ENCODE assay signal across 9 mouse cellular contexts in genomic region chr11:78792055-78792454, GRCm38 (mm10). TPM values are rescaled to one million over a fixed set of nuclear protein-coding genes. Genes with fewer than 3 reads are reported as not detected.
DNase-seq lines count a peak whose midpoint lies in the region; ATAC-seq lines count a peak whose summit lies in the region.
"Had no signal": no experiment of that assay in that cellular context is flagged by ENCODE, and none has a peak within 500 bp of the region (broad histone marks: within the 10 kb centered on the region; RNA-seq: fewer than 3 reads in every experiment).

No protein-coding gene starts in this region.

- no peak overlapping the region for H3K4me3 ChIP-seq in heart, embryonic 14.5 days (ENCODE audit: control insufficient read depth in 1 of 2, insufficient read depth in 1 of 2, low read depth in 1 of 2, low read length in 2 of 2)
- peak overlapping the region; percentile 87 for H3K4me3 ChIP-seq in megakaryocyte, embryonic 14.5 days (replicated peaks)
- H3K4me3 ChIP-seq in forebrain, embryonic 14.5 days (ENCODE audit: low read depth, low read length), result no peak overlapping the region
- no peak overlapping the region for H3K4me3 ChIP-seq in midbrain, embryonic 16.5 days (ENCODE audit: low read depth, low read length)

- no peak for DNase-seq in heart, adult 18-20 months
- peak; percentile 79 for DNase-seq in forebrain, embryonic 14.5 days (ENCODE audit: low spot score)
- DNase-seq in cerebellum, postnatal 4 days (ENCODE audit: low spot score in 2 of 2), result no peak

- ATAC-seq in heart, embryonic 14.5 days (ENCODE audit: insufficient number of reproducible peaks, insufficient read depth, low FRiP score, low read depth), result no peak
- no peak for ATAC-seq in megakaryocyte, adult 5-6 weeks (ENCODE audit: poor library complexity, severe bottlenecking)
- ATAC-seq in forebrain, embryonic 14.5 days, result peak; percentile 81
- ATAC-seq in midbrain, embryonic 16.5 days, result no peak
- no peak for ATAC-seq in megakaryocyte progenitor cell, adult 5-6 weeks (replicated peaks; ENCODE audit: poor library complexity)

- H3K36me3 ChIP-seq in heart, embryonic 14.5 days (ENCODE audit: control insufficient read depth, insufficient read depth, low read length), result no peaks in the 10 kb centered on the region
- H3K36me3 ChIP-seq in megakaryocyte, embryonic 14.5 days (replicated peaks; ENCODE audit: low read length), result no peaks in the 10 kb centered on the region
- H3K36me3 ChIP-seq in forebrain, embryonic 14.5 days (ENCODE audit: control insufficient read depth, insufficient read depth, low read length), result no peaks in the 10 kb centered on the region
- H3K36me3 ChIP-seq in midbrain, embryonic 16.5 days (ENCODE audit: control insufficient read depth, insufficient read depth, low read length), result no peaks in the 10 kb centered on the region

- peaks cover 9 to 18% of the 10 kb centered on the region in 2 experiments for H3K4me1 ChIP-seq in heart, embryonic 14.5 days (ENCODE audit: control insufficient read depth in 2 of 2, insufficient read depth in 2 of 2, low read length in 2 of 2)
- H3K4me1 ChIP-seq in megakaryocyte, embryonic 14.5 days, result peaks cover 51% of the 10 kb centered on the region
- peaks cover 36% of the 10 kb centered on the region for H3K4me1 ChIP-seq in forebrain, embryonic 14.5 days (ENCODE audit: control insufficient read depth, insufficient read depth, low read length)
- peaks cover 18% of the 10 kb centered on the region for H3K4me1 ChIP-seq in midbrain, embryonic 16.5 days (ENCODE audit: control insufficient read depth, insufficient read depth, low read length)

- 0 out of 2 replicates have a peak overlapping the region, but pooled peaks have one; percentile 31 for H3K9ac ChIP-seq in heart, embryonic 14.5 days (ENCODE audit: low read length)
- peak overlapping the region; percentile 22; the same call in 1 of the 2 replicates for H3K9ac ChIP-seq in forebrain, embryonic 14.5 days (ENCODE audit: low read length)
- H3K9ac ChIP-seq in midbrain, embryonic 16.5 days (ENCODE audit: low read depth, low read length), result no peak overlapping the region
- H3K9ac ChIP-seq: liver, embryonic 14.5 days had no signal

- H3K4me2 ChIP-seq in heart, embryonic 14.5 days (ENCODE audit: low read length), result peak overlapping the region; percentile 48
- peak overlapping the region; percentile 33 for H3K4me2 ChIP-seq in forebrain, embryonic 14.5 days (ENCODE audit: low read length)
- H3K4me2 ChIP-seq in midbrain, embryonic 16.5 days (ENCODE audit: low read length), result peak overlapping the region; percentile 24

- no peaks in the 10 kb centered on the region for H3K27me3 ChIP-seq in heart, embryonic 14.5 days (ENCODE audit: control insufficient read depth, insufficient read depth, low read length)
- H3K27me3 ChIP-seq in megakaryocyte, embryonic 14.5 days (replicated peaks), result no peaks in the 10 kb centered on the region
- H3K27me3 ChIP-seq in forebrain, embryonic 14.5 days (replicated peaks; ENCODE audit: control insufficient read depth, insufficient read depth, low read length), result no peaks in the 10 kb centered on the region
- H3K27me3 ChIP-seq in midbrain, embryonic 16.5 days (ENCODE audit: control insufficient read depth, insufficient read depth, low read depth, low read length), result no peaks in the 10 kb centered on the region

- no peaks in the 10 kb centered on the region for H3K9me3 ChIP-seq in heart, embryonic 14.5 days (ENCODE audit: control insufficient read depth, low read length)
- no peaks in the 10 kb centered on the region for H3K9me3 ChIP-seq in megakaryocyte, embryonic 14.5 days
- H3K9me3 ChIP-seq in forebrain, embryonic 14.5 days (replicated peaks; ENCODE audit: control insufficient read depth, low read length), result no peaks in the 10 kb centered on the region
- H3K9me3 ChIP-seq in midbrain, embryonic 16.5 days (replicated peaks; ENCODE audit: control insufficient read depth, low read length, poor library complexity, severe bottlenecking), result no peaks in the 10 kb centered on the region

- H3K27ac ChIP-seq in heart, embryonic 14.5 days (replicated peaks in 1 of 2; ENCODE audit: control insufficient read depth in 1 of 2, insufficient read depth in 1 of 2, low read depth in 2 of 2, low read length in 2 of 2), result peak overlapping the region in 1 of 2 experiments; percentile 42; a peak in 1 of 4 replicates
- H3K27ac ChIP-seq in forebrain, embryonic 14.5 days (ENCODE audit: low read depth, low read length), result peak overlapping the region; percentile 93
- peak overlapping the region; percentile 35; the same call in 1 of the 2 replicates for H3K27ac ChIP-seq in midbrain, embryonic 16.5 days (ENCODE audit: low read length)
- H3K27ac ChIP-seq: liver, embryonic 14.5 days had no signal

- 65% methylated on average over 5 of the region's 5 CpGs for WGBS in heart, embryonic 14.5 days
- WGBS in forebrain, embryonic 14.5 days, result 5% methylated on average over 5 of the region's 5 CpGs
- WGBS in midbrain, embryonic 16.5 days, result 39% methylated on average over 5 of the region's 5 CpGs

RNA-seq across cellular contexts. Expression of gene Lyrm9, which starts 34.3 kb away (rescaled TPM):
- polyA plus RNA-seq in heart, embryonic 14.5 days (2014; fragmentation: Nextera tagmentation; extraction: Ambion mirVana), result 31.0 and 41.2 TPM in 2 replicates
- total RNA-seq in heart, adult 18-20 months (2021), result 10 to 100 TPM; 36.4 to 39.4 TPM
- polyA plus RNA-seq in megakaryocyte, embryonic 14.5 days (2012; ENCODE audit: insufficient read depth, low replicate concordance), result 62.0 and 120 TPM in 2 replicates
- 1.4 and 6.4 TPM in 2 replicates for total RNA-seq in megakaryocyte, adult 5-6 weeks (2015)
- total RNA-seq in megakaryocyte, adult 5-6 weeks (2017), result 29.1 and 31.6 TPM in 2 replicates
- 21.8 and 22.1 TPM in 2 replicates for polyA plus RNA-seq in forebrain, embryonic 14.5 days (2014; fragmentation: Nextera tagmentation; extraction: Ambion mirVana)
- polyA plus RNA-seq in midbrain, embryonic 16.5 days (2015; fragmentation: Nextera tagmentation; extraction: Ambion mirVana), result 40.6 and 47.9 TPM in 2 replicates
- total RNA-seq in megakaryocyte progenitor cell, adult 5-6 weeks (2015), result 7.9 and 8.4 TPM in 2 replicates
- 58.6 and 68.0 TPM in 2 replicates for total RNA-seq in megakaryocyte progenitor cell, adult 5-6 weeks (2017)

RNA-seq across cellular contexts. Expression of gene Ccnq, which starts 40.5 kb away (rescaled TPM):
- 29.3 and 34.4 TPM in 2 replicates for polyA plus RNA-seq in heart, embryonic 14.5 days (2014; fragmentation: Nextera tagmentation; extraction: Ambion mirVana)
- total RNA-seq in heart, adult 18-20 months (2021), result 10 to 100 TPM; 21.0 to 23.5 TPM
- polyA plus RNA-seq in megakaryocyte, embryonic 14.5 days (2012; ENCODE audit: insufficient read depth, low replicate concordance), result 17.5 and 51.3 TPM in 2 replicates
- 21.3 and 25.6 TPM in 2 replicates for total RNA-seq in megakaryocyte, adult 5-6 weeks (2015)
- total RNA-seq in megakaryocyte, adult 5-6 weeks (2017), result 15.1 and 22.5 TPM in 2 replicates
- 40.7 and 48.9 TPM in 2 replicates for polyA plus RNA-seq in forebrain, embryonic 14.5 days (2014; fragmentation: Nextera tagmentation; extraction: Ambion mirVana)
- 25.2 and 27.8 TPM in 2 replicates for polyA plus RNA-seq in midbrain, embryonic 16.5 days (2015; fragmentation: Nextera tagmentation; extraction: Ambion mirVana)
- total RNA-seq in megakaryocyte progenitor cell, adult 5-6 weeks (2015), result 36.4 and 39.5 TPM in 2 replicates
- total RNA-seq in megakaryocyte progenitor cell, adult 5-6 weeks (2017), result 24.3 and 30.1 TPM in 2 replicates
